Mouse (Mus musculus): ENCODE results near the gene Cd3eap. TPM values are rescaled to one million over a fixed set of nuclear protein-coding genes. Genes with fewer than 3 reads are reported as not detected.

Gene Cd3eap
- polyA plus RNA-seq, 1 experiment from 2014 or later, result 7.8 TPM

DNA sequence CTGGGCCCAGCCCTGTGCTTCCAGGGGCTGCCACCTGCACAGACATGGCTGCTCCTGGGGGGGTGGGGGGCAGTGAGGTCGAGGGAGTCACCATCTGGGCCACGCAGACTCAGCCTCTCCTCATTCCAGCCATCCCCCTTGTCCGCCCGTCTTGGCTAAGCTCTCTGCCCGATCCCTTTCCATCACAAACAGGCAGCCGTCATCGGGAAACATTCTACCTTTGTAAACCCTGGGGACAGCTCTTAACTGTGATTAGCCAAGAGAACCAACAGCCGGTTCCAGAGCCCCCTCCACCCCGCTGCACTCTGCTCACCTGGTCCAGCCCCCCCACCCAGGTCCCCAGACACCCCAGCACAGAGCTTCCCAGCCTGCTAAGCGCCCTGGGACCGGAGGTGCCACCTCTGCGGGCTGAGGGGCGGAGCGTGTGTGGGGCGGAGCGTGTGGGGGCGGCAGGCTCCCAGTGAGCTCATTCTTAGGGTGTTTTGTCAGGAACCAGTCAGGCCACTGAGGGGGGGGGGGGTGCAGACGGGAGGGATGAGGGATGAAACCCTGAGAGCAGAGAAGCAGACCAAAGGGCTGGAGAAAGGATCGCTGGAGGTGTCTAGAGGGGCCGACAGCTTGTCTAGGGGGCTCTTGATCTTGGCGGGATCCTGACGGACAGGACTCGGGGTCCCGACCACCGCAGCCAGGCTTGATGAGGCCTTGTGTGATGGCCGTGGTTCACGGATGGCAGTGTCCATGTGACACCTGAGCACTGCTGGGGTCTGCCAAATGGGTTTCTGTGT is 40.4 kb upstream of the Cd3eap start:
- TF ChIP-seq CTCF (IDR thresholded peaks at IDR 0.05; ENCODE audit: low read depth) (no peak), EP300 (IDR thresholded peaks at IDR 0.05; ENCODE audit: low read depth) (no peak)
- H3K4me1 ChIP-seq (ENCODE audit: insufficient read depth), result peaks cover 13% of the 10 kb centered on the region; the same call in 1 of the 2 replicates
- no peak overlapping the region for H3K27ac ChIP-seq (ENCODE audit: low read depth)
- H3K4me3 ChIP-seq (ENCODE audit: low read depth, low read length), result no peak overlapping the region
- H3K27me3 ChIP-seq (ENCODE audit: insufficient read depth, low read length), result peaks cover 24% of the 10 kb centered on the region
- peak; percentile 71 for DNase-seq
- peaks cover 4% of the 10 kb centered on the region for H3K36me3 ChIP-seq (replicated peaks; ENCODE audit: insufficient read depth, low read length)
- 0 out of 2 replicates have a peak overlapping the region, but pooled peaks have one; percentile 34 for H3K9ac ChIP-seq (replicated peaks)
- H3K9me3 ChIP-seq (ENCODE audit: low read length), result peaks cover 6% of the 10 kb centered on the region; the same call in 1 of the 2 replicates
- WGBS (ENCODE audit: insufficient replicate concordance), result 7% methylated on average over 27 of the region's 27 CpGs
- peak overlapping the region; percentile 62 for H3K4me2 ChIP-seq (ENCODE audit: low read depth, low read length)
- peak; percentile 66 for ATAC-seq

- Histone ChIP-seq H3K4me1 (ENCODE audit: insufficient read depth) (peaks cover 3% of the 10 kb centered on the region; the same call in 1 of the 2 replicates), H3K4me2 (ENCODE audit: low read depth, low read length) (no peak overlapping the region), H3K4me3 (ENCODE audit: low read depth, low read length) (no peak overlapping the region), H3K9ac (replicated peaks) (no peak overlapping the region), H3K27ac (ENCODE audit: low read depth) (no peak overlapping the region), H3K9me3 (ENCODE audit: low read length) (no peaks in the 10 kb centered on the region), H3K36me3 (replicated peaks; ENCODE audit: insufficient read depth, low read length) (peaks cover 48% of the 10 kb centered on the region), H3K27me3 (ENCODE audit: insufficient read depth, low read length) (no peaks in the 10 kb centered on the region; the same call in 1 of the 2 replicates)
- TF ChIP-seq EP300 (IDR thresholded peaks at IDR 0.05; ENCODE audit: low read depth), result no peak
- no peak for TF ChIP-seq CTCF (IDR thresholded peaks at IDR 0.05; ENCODE audit: low read depth)
- 93% methylated on average over 8 of the region's 8 CpGs for WGBS (ENCODE audit: insufficient replicate concordance)
- ATAC-seq (no peak), DNase-seq (no peak)
Measured at GRCm38 (mm10) chr7:19394484-19394883, 35.2 kb upstream of the Cd3eap start.

DNA sequence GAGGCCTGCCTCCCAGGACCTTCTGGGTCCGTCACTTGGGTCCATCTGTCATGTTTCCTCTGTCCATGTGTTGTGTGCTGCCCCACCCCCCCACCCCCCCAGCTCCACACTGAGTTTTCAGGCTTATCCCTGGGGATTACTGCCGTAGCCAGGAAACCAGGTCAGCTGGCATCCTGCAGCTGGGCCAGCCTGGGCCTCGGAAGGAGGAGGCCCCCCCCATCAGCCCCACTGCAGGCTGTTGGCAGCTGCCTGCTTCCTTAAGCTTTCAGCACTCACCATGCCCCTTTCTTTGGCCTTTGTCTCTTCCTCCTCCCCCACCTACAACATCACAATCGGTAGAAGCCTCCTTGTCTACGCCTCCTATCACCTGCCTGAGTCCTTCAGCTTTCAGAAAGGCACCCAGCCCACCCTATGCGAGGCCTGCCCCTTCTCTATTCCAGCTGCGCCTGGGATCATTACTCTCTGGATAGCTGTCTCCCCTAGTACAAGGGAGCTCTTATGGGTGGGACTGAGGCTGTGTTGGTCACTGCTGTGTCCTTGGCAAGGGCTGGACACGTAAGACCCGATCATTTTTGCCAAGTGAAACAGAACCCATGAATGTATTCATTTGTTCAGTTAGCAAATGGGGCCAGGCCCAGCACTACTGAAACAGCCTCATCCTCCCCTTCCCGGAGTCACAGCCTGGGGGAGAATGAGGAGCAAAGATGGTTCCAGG is 29.6 kb upstream of the Cd3eap start:
- H3K27me3 ChIP-seq (ENCODE audit: insufficient read depth, low read length), result no peaks in the 10 kb centered on the region
- no peak overlapping the region for H3K4me2 ChIP-seq (ENCODE audit: low read depth, low read length)
- H3K4me3 ChIP-seq (ENCODE audit: low read depth, low read length), result no peak overlapping the region
- DNase-seq (no peak), ATAC-seq (no peak)
- WGBS (ENCODE audit: insufficient replicate concordance), result 79% methylated on average over 9 of the region's 10 CpGs
- TF ChIP-seq EP300 (IDR thresholded peaks at IDR 0.05; ENCODE audit: low read depth) (no peak), CTCF (IDR thresholded peaks at IDR 0.05; ENCODE audit: low read depth) (no peak)
- H3K36me3 ChIP-seq (replicated peaks; ENCODE audit: insufficient read depth, low read length), result peaks cover 66% of the 10 kb centered on the region
- H3K9ac ChIP-seq (replicated peaks), result no peak overlapping the region
- H3K4me1 ChIP-seq (ENCODE audit: insufficient read depth), result no peaks in the 10 kb centered on the region
- H3K9me3 ChIP-seq (ENCODE audit: low read length), result no peaks in the 10 kb centered on the region
- no peak overlapping the region for H3K27ac ChIP-seq (ENCODE audit: low read depth)

DNA sequence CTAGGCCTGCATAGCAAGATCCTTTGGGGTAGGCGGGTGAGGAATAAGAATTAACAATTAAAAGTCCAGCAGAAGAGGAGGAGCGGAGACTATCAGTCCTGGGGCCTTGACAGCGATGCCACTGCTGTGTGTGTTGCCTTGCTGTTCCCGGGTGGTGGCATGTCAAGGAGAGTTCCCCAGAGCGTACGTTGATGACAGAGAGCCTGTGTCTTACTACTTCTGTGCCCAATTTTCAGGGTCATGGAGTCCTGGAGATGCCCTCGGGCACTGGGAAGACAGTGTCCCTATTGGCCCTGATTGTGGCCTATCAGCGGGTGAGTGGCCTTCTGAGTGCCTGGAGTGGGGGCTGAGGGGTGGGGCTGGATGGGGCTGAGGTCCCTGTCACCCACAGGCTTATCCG is 24.4 kb upstream of the Cd3eap start:
- Histone ChIP-seq H3K27me3 (ENCODE audit: insufficient read depth, low read length) (no peaks in the 10 kb centered on the region), H3K4me1 (ENCODE audit: insufficient read depth) (peaks cover 10% of the 10 kb centered on the region), H3K36me3 (replicated peaks; ENCODE audit: insufficient read depth, low read length) (peaks cover 27% of the 10 kb centered on the region), H3K4me2 (ENCODE audit: low read depth, low read length) (no peak overlapping the region), H3K9ac (replicated peaks) (no peak overlapping the region), H3K4me3 (ENCODE audit: low read depth, low read length) (no peak overlapping the region), H3K9me3 (ENCODE audit: low read length) (no peaks in the 10 kb centered on the region), H3K27ac (ENCODE audit: low read depth) (no peak overlapping the region)
- no peak for DNase-seq
- no peak for ATAC-seq
- 85% methylated on average over 9 of the region's 9 CpGs for WGBS (ENCODE audit: insufficient replicate concordance)
- TF ChIP-seq CTCF (IDR thresholded peaks at IDR 0.05; ENCODE audit: low read depth) (no peak), EP300 (IDR thresholded peaks at IDR 0.05; ENCODE audit: low read depth) (no peak)

DNA sequence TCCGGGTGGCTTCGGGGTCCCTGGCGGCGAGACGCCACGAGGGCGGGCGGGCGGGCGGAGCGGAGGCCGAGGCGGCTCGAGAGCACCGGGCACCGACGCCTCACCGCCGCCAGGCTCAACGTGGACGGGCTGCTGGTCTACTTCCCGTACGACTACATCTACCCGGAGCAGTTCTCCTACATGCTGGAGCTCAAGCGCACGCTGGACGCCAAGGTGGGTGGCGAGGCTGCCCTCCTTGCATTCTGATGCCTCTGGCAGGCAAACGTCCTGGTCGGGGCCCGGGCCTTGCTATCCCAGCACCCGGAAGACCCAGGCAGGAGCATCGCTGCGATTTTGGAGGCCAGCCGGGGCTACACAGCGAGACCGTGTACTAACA is 22.9 kb upstream of the Cd3eap start:
- Histone ChIP-seq H3K27me3 (ENCODE audit: insufficient read depth, low read length) (no peaks in the 10 kb centered on the region), H3K4me3 (ENCODE audit: low read depth, low read length) (peak overlapping the region; percentile 83), H3K9ac (replicated peaks) (peak overlapping the region; percentile 76), H3K4me2 (ENCODE audit: low read depth, low read length) (peak overlapping the region; percentile 86), H3K4me1 (ENCODE audit: insufficient read depth) (peaks cover 10% of the 10 kb centered on the region), H3K9me3 (ENCODE audit: low read length) (no peaks in the 10 kb centered on the region), H3K27ac (ENCODE audit: low read depth) (no peak overlapping the region; the same call in 1 of the 2 replicates), H3K36me3 (replicated peaks; ENCODE audit: insufficient read depth, low read length) (peaks cover 19% of the 10 kb centered on the region)
- TF ChIP-seq EP300 (IDR thresholded peaks at IDR 0.05; ENCODE audit: low read depth) (no peak), CTCF (IDR thresholded peaks at IDR 0.05; ENCODE audit: low read depth) (0 out of 2 replicates have a peak, but pooled peaks have one; percentile 8)
- no peak for DNase-seq
- peak; percentile 75 for ATAC-seq
- WGBS (ENCODE audit: insufficient replicate concordance), result under 1% methylated on average over 32 of the region's 37 CpGs
